Mouse (Mus musculus): Measurements from ENCODE around the gene Wnt7b. TPM values are rescaled to one million over a fixed set of nuclear protein-coding genes. Genes with fewer than 3 reads are reported as not detected.

The Wnt7b gene
- total RNA-seq, 2 experiments from 2014 or later: 0.49 to 0.96 TPM

GRCm38 (mm10) chr15:85569995-85570734 is 12.1 kb downstream of the Wnt7b start:
- DNase-seq: no peak

- no peak for DNase-seq
Observed at GRCm38 (mm10) chr15:85569167-85569797, 13.0 kb downstream of the Wnt7b start.

- no peak for DNase-seq
Observed at GRCm38 (mm10) chr15:85568402-85568801, 13.9 kb downstream of the Wnt7b start.

- DNase-seq: no peak
Observed at GRCm38 (mm10) chr15:85564966-85565365, 17.3 kb downstream of the Wnt7b start.

- no peak for DNase-seq
Observed at GRCm38 (mm10) chr15:85564034-85564769, 18.1 kb downstream of the Wnt7b start.

GRCm38 (mm10) chr15:85561953-85562352 is 20.3 kb downstream of the Wnt7b start:
- DNase-seq: no peak

- no peak for DNase-seq
Observed at GRCm38 (mm10) chr15:85560830-85561229, 21.4 kb downstream of the Wnt7b start.

GRCm38 (mm10) chr15:85558840-85559540 is 23.3 kb downstream of the Wnt7b start:
- no peak for DNase-seq

- peak in 1 of 2 experiments; percentile 37 for DNase-seq
Observed at GRCm38 (mm10) chr15:85555799-85556198, 26.5 kb downstream of the Wnt7b start.

- DNase-seq: no peak
Observed at GRCm38 (mm10) chr15:85553421-85553820, 28.9 kb downstream of the Wnt7b start.

- no peak for DNase-seq
Observed at GRCm38 (mm10) chr15:85546500-85546899, 35.8 kb downstream of the Wnt7b start.

GRCm38 (mm10) chr15:85545369-85545768 is 36.9 kb downstream of the Wnt7b start:
- DNase-seq: no peak

GRCm38 (mm10) chr15:85538170-85538569 is 44.1 kb downstream of the Wnt7b start:
- no peak for DNase-seq

GRCm38 (mm10) chr15:85537151-85537550 is 45.1 kb downstream of the Wnt7b start:
- DNase-seq: no peak

GRCm38 (mm10) chr15:85534646-85535045 is 47.6 kb downstream of the Wnt7b start:
- DNase-seq: no peak

- DNase-seq: no peak
Observed at GRCm38 (mm10) chr15:85534215-85534614, 48.1 kb downstream of the Wnt7b start.

GRCm38 (mm10) chr15:85532063-85532462 is 50.2 kb downstream of the Wnt7b start:
- no peak for DNase-seq

GRCm38 (mm10) chr15:85529911-85530310 is 52.4 kb downstream of the Wnt7b start:
- DNase-seq: no peak

GRCm38 (mm10) chr15:85524404-85524950 is 57.8 kb downstream of the Wnt7b start:
- DNase-seq: no peak

GRCm38 (mm10) chr15:85523173-85523991 is 58.9 kb downstream of the Wnt7b start:
- peak; percentile 86 to 90 for DNase-seq

GRCm38 (mm10) chr15:85519438-85519837 is 62.8 kb downstream of the Wnt7b start:
- DNase-seq: no peak
